ENCODE assay signal across 8 mouse cellular contexts in the genomic region with DNA sequence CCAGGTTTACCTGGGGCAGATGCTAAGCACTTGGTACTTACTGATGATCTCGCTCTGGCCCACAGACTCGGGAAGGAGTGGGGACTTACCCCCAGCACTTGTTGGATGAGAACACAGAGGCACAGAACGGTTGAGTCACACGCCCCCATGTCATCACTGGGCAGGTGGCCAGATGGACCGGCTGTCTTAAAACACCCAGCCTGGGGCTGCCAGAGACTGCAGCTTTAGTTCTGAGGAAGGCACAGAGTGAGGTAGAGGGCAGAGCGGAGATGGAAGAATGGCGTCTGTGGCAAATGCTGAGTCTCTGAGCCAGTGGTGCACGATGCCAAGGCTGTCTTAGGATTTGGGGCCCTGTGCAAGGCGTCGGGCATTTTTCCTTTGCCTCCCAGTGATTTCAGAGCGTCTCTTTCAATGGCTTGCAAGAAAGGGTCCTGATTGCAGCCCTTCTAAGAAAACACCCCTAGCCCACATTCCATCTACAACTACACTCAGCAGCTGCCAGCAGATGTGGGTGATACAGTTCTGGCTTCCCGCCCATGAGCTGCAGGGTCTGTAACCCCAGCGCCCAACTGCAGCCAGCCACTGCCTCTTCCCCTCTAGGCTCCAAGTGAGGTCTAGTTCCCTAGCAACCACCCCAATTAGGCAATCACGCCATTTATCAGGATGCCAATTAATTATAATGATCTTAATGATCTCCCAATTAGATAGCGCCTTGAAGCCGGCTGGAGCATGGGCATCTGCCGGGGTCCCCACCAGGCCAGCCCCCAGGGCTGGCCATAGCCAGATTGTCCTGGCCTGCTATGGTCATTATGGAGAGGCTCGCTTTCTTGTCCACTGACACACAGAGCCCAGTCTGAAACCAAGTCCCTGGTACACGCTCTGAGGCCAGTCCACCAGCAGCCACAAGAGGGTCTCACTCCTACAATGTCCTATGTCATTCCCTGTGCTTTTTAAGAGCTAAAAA. TPM values are rescaled to one million over a fixed set of nuclear protein-coding genes. Genes with fewer than 3 reads are reported as not detected.
DNase-seq lines count a peak whose midpoint lies in the region; ATAC-seq and TF ChIP-seq lines count a peak whose summit lies in the region.

No protein-coding gene starts in this region.

- WGBS in embryonic facial prominence, embryonic 13.5 days: 39% methylated on average over 19 of the region's 19 CpGs
- 62% methylated on average over 19 of the region's 19 CpGs for WGBS in intestine, postnatal 0 days
- 24% methylated on average over 19 of the region's 19 CpGs for WGBS in limb, embryonic 14.5 days

- no peak for TF ChIP-seq CTCF in intestine, postnatal 0 days (IDR thresholded peaks at IDR 0.05; ENCODE audit: low read depth)

- H3K4me2 ChIP-seq in embryonic facial prominence, embryonic 13.5 days: peak overlapping the region; percentile 93
- peak overlapping the region; percentile 17; the same call in 1 of the 2 replicates for H3K4me2 ChIP-seq in intestine, postnatal 0 days (replicated peaks; ENCODE audit: low read depth)
- peak overlapping the region; percentile 42 for H3K4me2 ChIP-seq in limb, embryonic 14.5 days (replicated peaks; ENCODE audit: low read depth, low read length, severe bottlenecking)

- ATAC-seq in embryonic facial prominence, embryonic 13.5 days (ENCODE audit: insufficient number of reproducible peaks, insufficient read depth, low FRiP score, low TSS enrichment, low read depth): no peak
- ATAC-seq in intestine, postnatal 0 days: no peak
- ATAC-seq in limb, embryonic 14.5 days (ENCODE audit: low FRiP score, low read depth): no peak

- 0 out of 2 replicates have a peak overlapping the region, but pooled peaks have one; percentile 5 for H3K4me3 ChIP-seq in embryonic facial prominence, embryonic 13.5 days
- H3K4me3 ChIP-seq in intestine, postnatal 0 days (ENCODE audit: low read depth, low read length): no peak overlapping the region
- H3K4me3 ChIP-seq in limb, embryonic 14.5 days (replicated peaks; ENCODE audit: low read length): peak overlapping the region; percentile 8

- no peaks in the 10 kb centered on the region for H3K27me3 ChIP-seq in embryonic facial prominence, embryonic 13.5 days
- H3K27me3 ChIP-seq in intestine, postnatal 0 days (replicated peaks; ENCODE audit: control insufficient read depth, insufficient read depth, low read length): no peaks in the 10 kb centered on the region
- no peaks in the 10 kb centered on the region for H3K27me3 ChIP-seq in limb, embryonic 14.5 days (ENCODE audit: control insufficient read depth, insufficient read depth, low read length)

- TF ChIP-seq POLR2A in limb, embryonic 14.5 days (IDR thresholded peaks at IDR 0.05; ENCODE audit: borderline replicate concordance, extremely low read depth, insufficient read depth, insufficient read length): no peak

- H3K9ac ChIP-seq in embryonic facial prominence, embryonic 13.5 days: peak overlapping the region; percentile 96; the same call in 1 of the 2 replicates
- H3K9ac ChIP-seq in intestine, postnatal 0 days (ENCODE audit: low read depth, low read length): no peak overlapping the region
- 0 out of 2 replicates have a peak overlapping the region, but pooled peaks have one; percentile 12 for H3K9ac ChIP-seq in limb, embryonic 14.5 days (ENCODE audit: low read depth, low read length, severe bottlenecking)

- peak overlapping the region; percentile 81 for H3K27ac ChIP-seq in embryonic facial prominence, embryonic 13.5 days
- H3K27ac ChIP-seq in intestine, postnatal 0 days (ENCODE audit: low read depth, low read length): peak overlapping the region; percentile 16; the same call in 1 of the 2 replicates
- peak overlapping the region; percentile 73 for H3K27ac ChIP-seq in limb, embryonic 14.5 days (replicated peaks; ENCODE audit: low read depth, low read length)

- H3K36me3 ChIP-seq in embryonic facial prominence, embryonic 13.5 days: 0 out of 2 replicates have a peak, but pooled peaks cover 1% of the 10 kb centered on the region
- H3K36me3 ChIP-seq in intestine, postnatal 0 days (ENCODE audit: control insufficient read depth, insufficient read depth): no peaks in the 10 kb centered on the region
- H3K36me3 ChIP-seq in limb, embryonic 14.5 days (ENCODE audit: control insufficient read depth, insufficient read depth, low read length): no peaks in the 10 kb centered on the region

- H3K4me1 ChIP-seq in embryonic facial prominence, embryonic 13.5 days: peaks cover 82% of the 10 kb centered on the region
- H3K4me1 ChIP-seq in intestine, postnatal 0 days (replicated peaks; ENCODE audit: control insufficient read depth, insufficient read depth, low read length): peaks cover 21% of the 10 kb centered on the region
- H3K4me1 ChIP-seq in limb, embryonic 14.5 days (ENCODE audit: control insufficient read depth, insufficient read depth, low read length): peaks cover 80% of the 10 kb centered on the region

- H3K9me3 ChIP-seq in embryonic facial prominence, embryonic 13.5 days: no peaks in the 10 kb centered on the region
- H3K9me3 ChIP-seq in intestine, postnatal 0 days (ENCODE audit: control insufficient read depth): no peaks in the 10 kb centered on the region
- no peaks in the 10 kb centered on the region for H3K9me3 ChIP-seq in limb, embryonic 14.5 days (ENCODE audit: control insufficient read depth, low read length)

- peak; percentile 36 for DNase-seq in kidney, adult 9 months
- DNase-seq in kidney, adult 11 months: no peak
- DNase-seq in heart, adult 11 months: peak; percentile 99
- DNase-seq in limb, embryonic 14.5 days (ENCODE audit: low spot score): peak; percentile 63
- peak; percentile 78 for DNase-seq in ovary, postnatal 36 days (ENCODE audit: low spot score)
- no peak for DNase-seq in natural killer cell, adult 2 months (ENCODE audit: low spot score in 2 of 2)

RNA-seq across cellular contexts. Expression of a gene that starts 3.7 kb away (rescaled TPM):
- polyA plus RNA-seq in embryonic facial prominence, embryonic 13.5 days (2015; fragmentation: Nextera tagmentation; extraction: Ambion mirVana): 127 and 143 TPM in 2 replicates
- polyA plus RNA-seq in intestine, postnatal 0 days (2015; fragmentation: Nextera tagmentation; extraction: Ambion mirVana): 66.0 and 66.4 TPM in 2 replicates
- polyA plus RNA-seq in limb, embryonic 14.5 days (2012; rRNA removed): 294 and 361 TPM in 2 replicates
- polyA plus RNA-seq in limb, embryonic 14.5 days (2014; fragmentation: Nextera tagmentation; extraction: Ambion mirVana): 200 and 235 TPM in 2 replicates

Comparison
In these comparisons a context has a peak if more than half of its experiments do, and no peak if none do; other contexts are left out.
1. DNase-seq: peak in kidney, adult 9 months (single experiment), heart, adult 11 months (single experiment), limb, embryonic 14.5 days (single experiment) and ovary, postnatal 36 days (single experiment); none in kidney, adult 11 months (single experiment) and natural killer cell, adult 2 months (0 of 2).
2. H3K27ac ChIP-seq: peak in every context shown above with its lines; median percentile 81 in embryonic facial prominence, embryonic 13.5 days; 73 in limb, embryonic 14.5 days; 16 in intestine, postnatal 0 days.
3. H3K4me2 ChIP-seq: peak in every context shown above with its lines; median percentile 93 in embryonic facial prominence, embryonic 13.5 days; 42 in limb, embryonic 14.5 days; 17 in intestine, postnatal 0 days.